Mouse (Mus musculus): ENCODE measurements around the gene Olfr214.

- TF ChIP-seq CTCF (IDR thresholded peaks at IDR 0.05 in 2 of 3, conservative IDR thresholded peaks at IDR 0.05 in 1 of 3; ENCODE audit: control insufficient read depth in 1 of 3, insufficient read depth in 1 of 3, low read depth in 2 of 3, low read length in 3 of 3, poor library complexity in 1 of 3, severe bottlenecking in 1 of 3), result no peak
- no peak for TF ChIP-seq NELFE (IDR thresholded peaks at IDR 0.05; ENCODE audit: low read depth, low read length)
- TF ChIP-seq TCF12 (IDR thresholded peaks at IDR 0.05; ENCODE audit: low read depth, low read length), result no peak
- TF ChIP-seq ZMIZ1 (IDR thresholded peaks at IDR 0.05; ENCODE audit: low read depth, low read length), result no peak
- TF ChIP-seq MAX (IDR thresholded peaks at IDR 0.05; ENCODE audit: low read length), result no peak
- no peak for TF ChIP-seq POLR2A (IDR thresholded peaks at IDR 0.05; ENCODE audit: control insufficient read depth in 1 of 2, insufficient read depth in 1 of 2, low read depth in 1 of 2, low read length in 2 of 2, poor library complexity in 1 of 2)
- TF ChIP-seq MAFK (IDR thresholded peaks at IDR 0.05; ENCODE audit: borderline replicate concordance, low read depth, low read length), result no peak
- no peak for TF ChIP-seq UBTF (IDR thresholded peaks at IDR 0.05; ENCODE audit: borderline replicate concordance, insufficient read depth, low read depth, low read length)
These were observed 15.9 kb upstream of the Olfr214 start, which contains the start of gene Olfr213 for GRCm38 (mm10) chr6:116538156-116538555.

Measured in MEL (cell line).